Mouse (Mus musculus): ENCODE measurements around the gene Polr2c.
"Not testable (repeated sequence)": the region's sequence is repeated elsewhere in the genome, so short reads cannot be mapped to it uniquely, and the experiment has no call there.

Gene Polr2c

GRCm38 (mm10) chr8:94841183-94841582 is 16.1 kb upstream of the Polr2c start:
- no peak for DNase-seq

- no peak for DNase-seq
Measured at GRCm38 (mm10) chr8:94850049-94850448, 7.2 kb upstream of the Polr2c start.

DNA sequence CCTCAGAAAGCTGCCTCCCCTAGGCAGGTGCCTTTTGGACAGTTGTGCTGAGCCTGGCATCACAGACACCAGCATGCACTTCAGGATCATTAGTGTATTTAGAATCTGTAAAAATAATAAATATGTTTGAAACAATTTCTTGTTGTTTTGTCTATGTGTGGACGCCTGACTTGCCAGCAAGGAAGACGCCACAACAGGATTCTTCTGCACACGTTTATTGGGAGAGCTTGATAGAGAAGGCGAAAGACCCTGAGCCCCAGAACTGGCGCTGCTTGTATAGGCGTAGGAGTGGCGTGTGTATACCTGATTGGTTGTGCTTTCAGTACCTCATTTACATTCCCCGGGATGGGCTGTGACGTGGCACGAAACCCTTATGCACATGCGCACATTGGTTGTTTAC is 2.5 kb upstream of the Polr2c start:
- not testable (repeated sequence) for DNase-seq

DNA sequence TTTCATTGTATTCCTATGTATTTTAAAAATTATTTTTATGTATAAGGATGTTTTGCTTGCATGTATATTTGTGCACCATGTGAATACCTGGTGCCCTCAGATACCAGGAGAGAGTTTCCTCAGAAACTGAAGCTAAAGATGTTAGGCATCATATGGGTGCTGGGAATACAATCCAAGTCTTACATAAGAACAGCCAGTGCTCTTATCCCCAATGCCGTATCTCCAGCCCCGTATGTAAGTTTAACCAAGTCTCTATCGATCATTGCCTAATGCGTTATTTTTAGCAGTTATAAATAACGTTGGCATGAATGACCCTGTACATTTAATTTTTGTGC is 272 bp upstream of the Polr2c start:
- DNase-seq: no peak

- DNase-seq: peak; percentile 63
Measured at GRCm38 (mm10) chr8:94861352-94861910, 4.2 kb downstream of the Polr2c start.

GRCm38 (mm10) chr8:94862487-94863220 is 5.4 kb downstream of the Polr2c start:
- DNase-seq: no peak

- DNase-seq: no peak
Measured at GRCm38 (mm10) chr8:94863897-94864673, 6.8 kb downstream of the Polr2c start.

DNA sequence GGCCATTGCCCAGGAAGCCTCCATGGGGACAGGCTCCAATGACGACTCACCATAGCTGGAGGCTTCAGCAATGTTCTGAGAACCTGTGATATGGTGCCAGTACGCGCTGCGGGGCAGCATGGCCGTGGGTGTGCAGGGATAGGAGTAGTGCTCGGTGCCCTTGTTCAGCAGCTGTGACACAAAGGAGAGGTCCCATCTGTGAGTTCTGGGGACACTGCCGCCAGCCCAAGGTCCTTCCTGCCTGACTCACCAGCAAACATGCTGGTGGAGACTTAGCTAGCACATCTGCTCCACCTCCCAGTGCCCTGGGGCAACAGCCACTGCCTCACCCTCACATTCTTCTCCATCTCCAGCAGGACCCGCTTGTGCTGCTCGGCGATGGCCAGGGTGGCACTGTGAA is 8.0 kb downstream of the Polr2c start:
- no peak for DNase-seq

GRCm38 (mm10) chr8:94866921-94867320 is 9.7 kb downstream of the Polr2c start:
- DNase-seq: no peak

DNA sequence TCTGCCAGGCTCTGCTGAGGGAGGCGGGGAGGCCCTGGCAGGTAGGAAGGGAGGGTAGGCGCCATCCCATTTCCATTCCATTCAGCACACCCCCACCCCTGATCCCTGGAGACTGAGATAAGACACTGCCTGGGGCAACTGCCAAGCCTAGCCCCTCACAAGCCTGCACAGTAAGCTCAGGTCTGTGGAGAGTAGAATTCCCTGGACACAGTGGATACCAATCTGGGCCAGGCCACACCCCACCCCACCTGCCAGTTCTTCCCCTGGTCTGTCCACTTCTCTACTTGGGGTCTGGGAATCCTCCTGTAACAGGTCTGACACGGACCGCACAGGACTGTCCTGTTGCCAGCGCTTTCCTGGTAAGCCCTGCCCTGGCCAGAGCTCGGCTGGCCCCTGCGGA is 11.9 kb downstream of the Polr2c start:
- DNase-seq: no peak

GRCm38 (mm10) chr8:94870003-94870402 is 12.8 kb downstream of the Polr2c start:
- DNase-seq: no peak

GRCm38 (mm10) chr8:94870474-94871107 is 13.3 kb downstream of the Polr2c start:
- DNase-seq: no peak

- peak; percentile 16 for DNase-seq
Measured at GRCm38 (mm10) chr8:94871108-94871894, 14.1 kb downstream of the Polr2c start.

DNA sequence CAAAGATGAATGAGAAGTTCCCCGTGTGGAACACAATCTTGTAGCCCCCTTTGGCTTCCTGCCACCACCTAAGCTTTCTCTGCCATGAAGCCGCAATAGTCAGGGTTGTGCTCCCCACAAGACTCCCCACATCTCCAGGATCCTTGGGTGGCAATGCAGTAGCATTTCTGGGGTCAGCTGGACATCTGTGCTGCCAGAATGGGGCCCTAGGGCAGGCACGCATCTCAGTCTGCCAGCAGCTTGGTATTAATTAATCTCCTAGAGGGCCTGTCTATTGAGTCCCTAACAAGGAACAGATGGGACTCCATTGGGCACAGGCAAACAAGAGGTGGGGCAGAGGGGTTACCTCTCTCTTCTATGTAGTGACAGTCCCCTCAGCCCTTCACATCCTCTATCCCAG is 14.9 kb downstream of the Polr2c start:
- no peak for DNase-seq

GRCm38 (mm10) chr8:94872576-94872975 is 15.3 kb downstream of the Polr2c start:
- no peak for DNase-seq

- DNase-seq: peak; percentile 68
Measured at GRCm38 (mm10) chr8:94874358-94874757, 17.1 kb downstream of the Polr2c start.

- no peak for DNase-seq
Measured at GRCm38 (mm10) chr8:94875096-94875870, 18.0 kb downstream of the Polr2c start.

DNA sequence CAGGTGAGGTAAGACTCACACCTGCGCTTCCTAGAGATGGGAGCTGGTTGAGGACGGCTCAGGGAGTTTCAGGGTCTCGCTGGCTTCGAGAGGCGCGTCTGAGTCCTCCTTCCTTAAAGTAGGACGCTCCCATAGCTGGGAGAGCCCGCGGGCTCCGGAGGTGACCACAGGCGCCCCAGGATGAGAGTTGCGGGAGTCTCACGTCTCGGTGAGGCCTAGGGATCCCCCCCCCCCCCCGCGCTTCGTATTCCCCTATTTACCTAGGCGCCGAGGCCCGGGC is 18.6 kb downstream of the Polr2c start:
- no peak for DNase-seq

DNA sequence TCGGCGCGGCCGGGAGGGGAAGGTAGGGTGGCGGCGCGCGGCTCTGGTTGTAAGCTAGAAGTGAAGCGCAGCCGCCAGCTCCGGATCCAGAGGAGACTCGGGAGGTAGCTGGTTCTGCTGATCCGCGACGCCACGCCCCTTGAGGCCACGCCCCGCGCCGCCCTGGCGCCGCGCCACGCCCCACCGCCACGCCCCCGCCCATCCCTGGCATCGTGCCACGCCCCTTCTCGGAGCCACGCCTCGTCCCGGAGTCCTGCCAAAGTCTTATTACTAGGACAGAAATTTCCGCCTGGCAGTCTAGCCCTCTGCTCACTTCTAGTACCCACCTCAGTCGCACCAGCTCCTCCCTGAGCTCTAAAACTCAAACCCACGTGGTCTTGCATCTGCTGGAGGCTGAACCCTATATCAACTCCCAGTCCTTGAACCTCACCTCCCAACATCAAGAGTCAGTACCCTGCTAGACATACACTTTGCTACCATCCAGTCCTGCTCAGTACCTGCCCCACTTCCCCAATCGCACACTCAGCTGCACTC is 19.0 kb downstream of the Polr2c start, which contains the start of gene Dok4:
TSS of gene Dok4 (minus strand) at position 134 of the 534 bp plus-strand sequence.
- peak; percentile 89 for DNase-seq

- no peak for DNase-seq
Measured at GRCm38 (mm10) chr8:94876820-94877219, 19.6 kb downstream of the Polr2c start.

- DNase-seq: no peak
Measured at GRCm38 (mm10) chr8:94880742-94881141, 23.5 kb downstream of the Polr2c start.
